Mouse (Mus musculus) heart, adult 9 months (tissue): ENCODE data around the gene Olfr539.
"Not testable (repeated sequence)": the region's sequence is repeated elsewhere in the genome, so short reads cannot be mapped to it uniquely, and the experiment has no call there.

ENCODE experiments used
- DNase-seq, 2 experiments: peaks; one replicate each; pipeline ENCODE4 v3.0.0; 2022; ENCODE audit warnings: low spot score in 2 of 2

The Olfr539 gene

DNA sequence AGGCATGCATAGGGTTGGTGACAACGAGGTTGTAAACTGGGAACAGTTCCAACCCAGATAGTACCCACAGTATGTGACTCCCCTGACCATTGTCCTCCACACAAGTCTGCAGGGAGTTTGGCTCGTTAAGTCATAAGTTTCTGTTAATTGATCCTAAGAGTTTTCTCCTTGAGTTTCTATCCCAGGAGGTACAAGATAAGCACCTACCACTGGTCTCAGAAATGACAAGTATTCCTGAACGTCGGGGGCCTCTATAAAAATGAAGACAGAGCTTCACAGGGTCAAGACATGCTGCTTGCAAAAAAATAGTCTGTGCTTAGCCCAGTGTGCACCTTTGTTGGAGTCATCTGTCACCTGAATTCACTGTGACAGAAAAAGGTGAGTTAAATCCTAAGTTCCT, at the start of gene Olfr539:
Olfr539 (plus strand) TSS at position 301 of the 400 bp plus-strand sequence.
- DNase-seq, result no peak

DNA sequence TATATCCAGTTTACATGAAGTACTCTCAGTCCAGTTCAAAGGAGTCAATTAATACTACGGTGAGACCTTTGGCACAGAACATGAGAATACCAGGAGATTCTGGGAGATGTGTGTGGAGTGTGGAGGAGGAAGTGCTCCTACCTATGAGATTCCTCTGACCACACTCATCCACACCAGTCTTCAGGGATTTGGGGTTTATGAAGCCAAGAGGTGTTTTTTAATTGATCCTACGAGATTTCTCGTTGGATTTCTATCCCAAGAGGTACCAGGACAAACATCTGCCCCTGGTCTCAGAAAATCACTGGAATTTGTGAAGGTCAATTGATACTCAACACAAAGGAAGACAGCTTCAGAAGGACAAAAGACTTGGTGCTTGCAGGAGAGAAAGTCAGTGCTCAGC, 31.1 kb upstream of the Olfr539 start, which contains the start of gene Olfr61:
Olfr61 (plus strand) TSS at position 301 of the 400 bp plus-strand sequence.
- DNase-seq, result not testable (repeated sequence)

DNA sequence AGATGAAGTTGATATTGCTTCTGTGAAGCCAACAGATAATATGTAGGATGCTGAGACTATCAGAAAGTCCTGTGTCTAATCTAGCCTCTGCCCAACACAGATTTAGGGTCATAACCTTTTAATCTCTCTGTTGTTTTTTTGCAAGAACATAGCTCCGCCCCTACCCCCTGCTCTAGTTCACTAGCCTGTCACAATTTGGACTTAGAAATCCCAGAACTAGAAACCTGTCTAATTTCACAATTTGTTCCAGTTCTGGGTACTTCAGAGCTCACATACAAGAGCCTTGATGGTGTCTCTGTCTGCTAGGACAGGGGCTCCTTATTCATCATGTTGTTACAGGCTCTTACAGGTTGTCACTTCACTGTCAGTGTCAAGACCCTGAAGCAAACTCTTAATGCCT, 29.2 kb upstream of the Olfr539 start:
- DNase-seq, result no peak

DNA sequence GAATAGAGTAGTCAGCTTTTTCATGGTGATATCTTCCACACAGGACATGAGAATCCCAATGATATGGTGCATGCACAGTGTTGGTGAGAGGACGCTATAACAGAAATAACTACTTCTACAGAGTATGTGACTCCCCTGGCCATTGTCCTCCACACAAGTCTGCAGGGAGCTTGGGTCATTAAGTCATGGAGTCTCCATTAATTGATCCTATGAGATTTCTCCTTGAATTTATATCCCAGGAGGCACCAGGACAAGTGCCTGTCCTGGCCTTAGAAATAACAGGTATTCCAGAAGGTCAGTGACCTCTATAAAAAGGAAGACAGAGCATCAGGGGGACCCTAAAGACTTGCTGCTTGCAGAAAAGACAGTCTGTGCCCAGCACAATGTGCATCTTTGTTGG, 13.6 kb upstream of the Olfr539 start, which contains the start of gene Olfr53:
Olfr53 (plus strand) TSS at position 301 of the 400 bp plus-strand sequence.
- no peak for DNase-seq

DNA sequence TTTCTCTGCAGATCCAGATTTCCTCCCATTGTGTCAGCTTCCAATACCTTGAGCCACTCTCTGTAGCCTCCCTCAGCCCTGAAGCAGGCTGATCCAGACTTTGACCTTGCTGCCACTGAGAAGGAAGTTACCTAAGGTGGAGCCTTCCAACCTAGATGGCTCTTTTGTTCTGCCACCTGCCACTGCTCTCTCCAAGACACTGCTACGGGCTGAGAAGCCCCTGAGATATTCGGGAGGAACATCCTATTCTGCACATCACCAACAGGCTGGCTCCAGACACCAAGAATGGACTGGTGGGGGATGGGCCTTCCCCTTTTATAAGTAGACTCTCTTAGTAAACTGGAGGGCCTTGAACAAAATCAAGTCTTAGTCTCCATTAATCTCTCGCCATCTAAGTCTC, 11.0 kb downstream of the Olfr539 start:
- DNase-seq, result not testable (repeated sequence)

DNA sequence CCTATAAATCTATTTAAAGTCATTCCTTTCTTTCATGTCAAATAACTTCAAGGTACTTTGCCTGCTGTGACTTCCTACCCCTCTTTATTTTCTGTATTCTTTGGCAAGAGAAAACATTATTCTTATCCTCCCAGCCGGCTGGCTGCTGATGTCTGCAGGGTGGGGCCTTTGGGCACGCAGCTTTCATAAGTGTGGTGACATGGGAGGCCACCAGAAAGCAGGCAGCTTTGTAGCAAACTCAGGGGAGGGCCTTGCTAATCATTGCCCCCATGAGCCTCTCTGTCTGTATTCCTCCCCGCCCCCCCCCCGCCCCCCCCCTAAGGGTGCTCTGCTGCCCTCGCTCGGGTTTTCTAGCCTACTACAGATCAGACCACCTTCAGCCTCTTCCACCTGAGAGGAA, 16.1 kb downstream of the Olfr539 start:
- DNase-seq, result no peak

DNA sequence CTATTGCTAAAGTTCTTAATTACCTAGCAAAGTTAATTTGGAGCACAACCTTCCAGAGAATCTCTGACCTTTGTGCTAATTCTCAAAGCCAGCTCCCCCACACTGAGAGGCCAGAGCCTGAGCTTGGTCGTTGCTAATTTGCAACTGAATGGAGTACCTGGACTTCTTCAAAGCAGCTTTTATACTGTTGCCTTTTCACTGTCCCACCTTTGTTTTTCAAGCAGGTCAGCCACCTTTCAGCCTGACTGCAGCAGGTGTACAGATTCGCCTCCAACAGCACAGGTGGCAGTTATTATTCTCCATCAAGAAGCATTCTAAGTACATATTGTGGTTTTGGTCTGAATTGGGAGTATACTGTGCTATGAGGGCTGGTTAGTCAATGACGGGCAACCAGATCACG, 19.9 kb downstream of the Olfr539 start:
- DNase-seq, result not testable (repeated sequence)

DNA sequence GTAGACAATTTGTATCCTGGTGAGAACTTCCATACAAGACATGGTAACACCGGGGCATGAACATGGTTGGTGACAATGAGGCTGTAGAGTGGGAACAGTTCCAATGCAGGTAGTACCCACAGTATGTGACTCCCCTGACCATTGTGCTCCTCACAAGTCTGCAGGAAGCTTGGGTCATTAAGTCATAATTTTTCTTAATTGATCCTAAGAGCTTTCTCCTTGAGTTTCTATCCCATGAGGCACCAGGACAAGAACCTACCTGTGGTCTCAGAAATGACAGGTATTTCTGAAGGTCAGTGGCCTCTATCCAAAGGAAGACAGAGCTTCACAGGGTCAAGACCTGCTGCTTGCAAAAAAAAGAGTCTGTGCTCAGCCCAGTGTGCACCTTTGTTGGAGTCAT, 21.9 kb downstream of the Olfr539 start, which contains the start of gene Olfr45:
Olfr45 (plus strand) TSS at position 301 of the 400 bp plus-strand sequence.
- DNase-seq, result no peak

DNA sequence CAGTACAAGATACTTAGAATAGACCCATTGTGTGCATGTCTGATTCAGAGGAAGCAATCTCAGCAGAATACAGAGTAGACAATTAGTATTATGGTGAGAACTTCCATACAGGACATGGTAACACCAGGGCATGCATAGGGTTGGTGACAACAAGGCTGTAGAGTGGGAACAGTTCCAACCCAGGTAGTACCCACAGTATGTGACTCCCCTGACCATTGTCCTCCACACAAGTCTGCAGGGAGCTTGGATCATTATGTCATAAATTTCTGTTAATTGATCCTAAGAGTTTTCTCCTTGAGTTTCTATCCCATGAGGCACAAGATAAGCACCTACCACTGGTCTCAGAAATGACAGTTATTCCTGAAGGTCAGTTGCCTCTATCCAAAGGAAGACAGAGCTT, 37.2 kb downstream of the Olfr539 start, which contains the start of gene Olfr541:
Olfr541 (plus strand) TSS at position 301 of the 400 bp plus-strand sequence.
- no peak for DNase-seq

DNA sequence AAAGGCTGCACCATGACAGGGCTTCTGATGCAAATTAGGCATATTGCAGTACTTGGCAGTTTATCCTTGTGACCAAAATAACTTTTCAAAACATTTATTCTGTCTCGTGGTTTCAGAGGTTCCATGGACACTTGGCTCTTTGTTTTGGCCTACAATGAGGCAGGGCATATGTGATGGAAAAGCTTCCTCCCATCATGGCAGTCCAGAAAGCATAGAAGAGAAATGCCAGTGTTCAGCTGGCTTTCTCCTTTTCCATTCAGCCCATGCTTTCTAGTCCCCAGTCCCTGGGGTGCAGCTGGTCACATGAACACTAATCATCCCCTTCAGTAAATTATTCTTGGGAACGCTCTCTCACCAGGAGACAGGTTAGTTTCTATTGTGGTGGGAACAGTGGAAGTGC, 46.6 kb downstream of the Olfr539 start:
- no peak for DNase-seq

DNA sequence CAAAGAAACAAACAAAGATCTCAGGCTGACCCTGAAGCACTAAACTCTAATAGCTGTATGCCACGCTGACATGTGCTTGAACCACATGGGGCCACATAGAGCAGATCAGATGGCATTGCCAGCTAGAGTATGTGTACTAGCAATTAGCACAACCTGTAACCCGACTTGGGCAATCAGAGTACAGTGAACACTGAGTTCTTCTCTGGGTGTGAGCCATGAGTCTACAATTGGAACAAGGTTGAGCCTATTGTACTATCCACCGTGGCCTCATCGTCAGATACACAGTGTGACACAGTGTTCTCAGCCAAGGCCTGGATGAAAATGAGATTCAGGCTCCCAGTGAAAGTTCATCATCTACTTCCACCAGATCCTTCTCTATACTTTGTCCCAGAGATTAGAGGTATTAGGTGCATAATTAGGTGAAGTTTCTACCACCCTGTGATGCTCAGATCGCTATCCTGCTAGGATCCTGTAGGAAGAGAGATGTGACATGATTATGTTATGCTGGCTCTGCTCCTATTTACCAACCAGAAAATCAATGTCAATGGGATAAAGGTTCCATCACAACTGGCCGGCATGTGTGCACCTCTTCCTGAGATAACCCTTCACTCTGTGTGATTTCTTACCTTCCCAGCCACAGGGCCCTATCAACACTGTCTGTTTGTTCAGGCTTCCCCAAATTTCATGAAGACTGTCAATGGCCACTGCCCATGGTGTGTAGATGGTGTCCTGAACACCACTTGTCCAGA, 48.0 kb downstream of the Olfr539 start:
- no peak for DNase-seq

DNA sequence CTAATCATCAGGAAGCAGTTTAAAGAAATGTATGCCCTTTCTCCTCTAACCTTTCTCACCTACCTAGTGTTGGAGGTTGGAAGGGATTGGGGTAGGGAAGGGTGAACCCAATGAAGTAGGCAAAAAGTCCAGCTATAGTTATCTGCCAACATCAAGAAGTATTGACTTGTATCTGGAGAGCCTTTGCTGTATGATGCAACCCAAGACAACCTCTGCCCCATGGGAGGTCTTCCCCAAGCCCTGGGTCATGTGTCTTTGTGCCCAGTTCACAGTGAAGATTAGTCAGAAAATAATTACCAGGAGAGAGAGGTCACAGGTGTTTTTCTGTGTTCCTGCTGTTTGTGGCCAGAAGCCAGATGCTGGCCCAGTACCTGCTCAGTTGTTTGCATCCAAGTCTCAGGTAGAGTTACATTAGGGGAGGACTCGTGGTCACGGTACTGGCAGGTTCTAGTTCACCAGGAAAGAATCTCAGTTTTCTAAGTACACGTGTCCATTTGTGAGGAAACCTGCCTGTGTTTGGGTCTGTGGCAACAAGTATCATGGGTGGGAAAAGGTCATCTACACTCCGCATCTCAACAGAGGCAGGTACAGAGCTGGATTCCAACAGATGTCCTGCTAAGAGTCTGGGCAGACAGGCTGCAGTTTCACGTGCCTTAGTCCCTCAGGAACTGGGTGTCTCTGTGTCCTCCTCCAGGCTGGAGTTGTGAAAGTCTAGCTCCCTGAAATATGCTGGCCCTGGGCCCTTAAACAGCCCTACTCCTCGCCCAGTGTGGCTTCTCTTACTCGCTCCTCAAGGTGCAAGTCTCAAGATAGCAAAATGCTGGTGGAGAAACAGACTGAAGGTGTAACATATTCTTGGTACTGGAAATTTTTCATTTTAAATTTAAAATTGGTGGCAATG, 57.7 kb downstream of the Olfr539 start:
- DNase-seq, result no peak

DNA sequence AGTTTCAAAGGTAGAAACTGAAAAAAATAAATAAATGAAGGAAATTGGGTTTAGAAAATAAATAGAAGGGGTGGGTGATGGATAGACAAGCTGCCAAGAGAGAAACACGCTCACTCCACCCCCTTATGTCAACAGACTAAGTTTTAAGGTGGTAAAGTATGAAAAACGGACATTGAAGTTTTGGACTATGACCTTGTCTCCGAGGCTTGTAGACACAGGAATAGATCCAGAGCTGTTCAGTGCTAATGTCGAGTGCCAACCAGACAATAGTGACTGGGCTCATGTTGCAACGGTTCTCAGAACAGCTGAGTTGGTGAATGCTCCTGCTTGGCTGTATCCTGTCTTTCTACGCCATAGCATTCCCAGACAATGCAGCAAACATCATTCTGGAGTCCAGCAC, 61.4 kb downstream of the Olfr539 start:
- DNase-seq, result no peak

DNA sequence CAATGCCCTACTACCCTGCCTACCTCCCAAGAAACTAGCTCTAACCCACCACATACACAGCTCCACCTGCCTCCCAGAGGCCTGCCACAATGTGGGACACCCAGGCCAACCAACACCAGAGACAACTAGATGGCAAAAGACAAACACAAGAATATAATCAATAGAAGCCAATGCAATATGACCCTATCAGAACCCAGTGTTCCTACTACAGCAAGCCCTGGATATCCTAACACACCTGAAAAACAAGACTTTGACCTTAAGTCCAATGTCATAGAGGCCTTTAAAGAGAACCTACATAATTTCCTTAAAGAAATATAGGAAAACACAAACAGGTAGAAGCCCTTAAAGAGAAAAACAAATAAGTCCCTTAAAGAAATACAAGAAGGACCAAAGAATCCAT, 65.8 kb downstream of the Olfr539 start:
- no peak for DNase-seq
